Mouse (Mus musculus): ENCODE data around the gene Tia1. TPM values are rescaled to one million over a fixed set of nuclear protein-coding genes. Genes with fewer than 3 reads are reported as not detected.

Gene Tia1
- polyA plus RNA-seq, 1 experiment from 2014 or later = 109 TPM

Other genes with a start within 250 kb of the Tia1 start
- gene Tgfa, start 209.0 kb upstream of the Tia1 start, polyA plus RNA-seq (2015; fragmentation: Nextera tagmentation; extraction: Ambion mirVana) = 2.3 and 3.1 TPM in 2 replicates
- gene Fam136a, start 38.6 kb upstream of the Tia1 start, polyA plus RNA-seq (2015; fragmentation: Nextera tagmentation; extraction: Ambion mirVana) = 78.0 and 87.2 TPM in 2 replicates
- 261 and 274 TPM in 2 replicates for gene Snrpg, start 32.9 kb upstream of the Tia1 start, polyA plus RNA-seq (2015; fragmentation: Nextera tagmentation; extraction: Ambion mirVana)
- gene Pcyox1, start 7.1 kb upstream of the Tia1 start, polyA plus RNA-seq (2015; fragmentation: Nextera tagmentation; extraction: Ambion mirVana) = 49.8 and 54.7 TPM in 2 replicates
- 1.1 TPM in 1 of 2 replicates, not detected in the other for gene Gm44790, start 22.4 kb downstream of the Tia1 start, polyA plus RNA-seq (2015; fragmentation: Nextera tagmentation; extraction: Ambion mirVana)
- gene C87436, start 34.2 kb downstream of the Tia1 start, polyA plus RNA-seq (2015; fragmentation: Nextera tagmentation; extraction: Ambion mirVana) = 15.1 and 17.3 TPM in 2 replicates
- gene Pcbp1, start 122.1 kb downstream of the Tia1 start, polyA plus RNA-seq (2015; fragmentation: Nextera tagmentation; extraction: Ambion mirVana) = 313 and 337 TPM in 2 replicates
- 0.57 and 0.84 TPM in 2 replicates for gene Asprv1, start 223.9 kb downstream of the Tia1 start, polyA plus RNA-seq (2015; fragmentation: Nextera tagmentation; extraction: Ambion mirVana)

All from heart, embryonic 15.5 days (tissue).